Mouse (Mus musculus) neural tube, embryonic 13.5 days (tissue): Measurements from ENCODE around the gene Cabin1. TPM values are rescaled to one million over a fixed set of nuclear protein-coding genes. Genes with fewer than 3 reads are reported as not detected.
A peak's percentile ranks its signal among the peaks of the same experiment; 100 is the strongest.

Experiments
- ATAC-seq: fragments of 200-750 bp; cut with Nextera tagmentation; 2 replicates; pipeline ENCODE4 v1.8.0; 2017; ENCODE audit warnings: low read depth, mild to moderate bottlenecking, moderate TSS enrichment, moderate library complexity
- H3K27ac ChIP-seq: fragments of 300-500 bp; sonication (generic); replicated peaks from 2 replicates; pipeline ENCODE4 v1.5.1; 2015; ENCODE audit warnings: moderate library complexity, mild to moderate bottlenecking, inconsistent platforms
- H3K27me3 ChIP-seq: fragments of 300-500 bp; sonication (generic); 2 replicates; pipeline ENCODE4 v1.6.1; 2015; ENCODE audit warnings: mild to moderate bottlenecking, inconsistent platforms
- H3K36me3 ChIP-seq: fragments of 300-500 bp; sonication (generic); 2 replicates; pipeline ENCODE4 v1.6.1; 2015; ENCODE audit warnings: mild to moderate bottlenecking, inconsistent platforms
- H3K4me1 ChIP-seq: fragments of 300-500 bp; sonication (generic); replicated peaks from 2 replicates; pipeline ENCODE4 v1.6.1; 2015; ENCODE audit warnings: inconsistent platforms
- H3K4me2 ChIP-seq: fragments of 300-500 bp; sonication (generic); 2 replicates; pipeline ENCODE4 v1.6.1; 2015; ENCODE audit warnings: inconsistent platforms, mild to moderate bottlenecking, moderate library complexity
- H3K4me3 ChIP-seq: fragments of 300-500 bp; sonication (generic); 2 replicates; pipeline ENCODE4 v1.5.1; 2015; ENCODE audit warnings: mild to moderate bottlenecking, inconsistent platforms
- H3K9ac ChIP-seq: fragments of 300-500 bp; sonication (generic); 2 replicates; pipeline ENCODE4 v1.6.1; 2015; ENCODE audit warnings: moderate library complexity, mild to moderate bottlenecking, inconsistent platforms
- H3K9me3 ChIP-seq: fragments of 300-500 bp; sonication (generic); 2 replicates; pipeline ENCODE4 v1.6.1; 2016; ENCODE audit warnings: inconsistent platforms
- WGBS: fragments of 180-500 bp; shearing (Covaris S2); methylation state at CpG from one replicate; pipeline ENCODE4 v1.1.7; 2015; 5-methylcytosine and 5-hydroxymethylcytosine counted together
- polyA plus RNA-seq: library from polyadenylated mRNA; unstranded; fragments of >200 nt; fragmentation: Nextera tagmentation; extraction: Ambion mirVana; gene quantifications from 2 replicates; pipeline ENCODE4 v1.2.1, GENCODE M21; 2015

The Cabin1 gene
- polyA plus RNA-seq, 1 experiment from 2014 or later, result 31.9 TPM

DNA sequence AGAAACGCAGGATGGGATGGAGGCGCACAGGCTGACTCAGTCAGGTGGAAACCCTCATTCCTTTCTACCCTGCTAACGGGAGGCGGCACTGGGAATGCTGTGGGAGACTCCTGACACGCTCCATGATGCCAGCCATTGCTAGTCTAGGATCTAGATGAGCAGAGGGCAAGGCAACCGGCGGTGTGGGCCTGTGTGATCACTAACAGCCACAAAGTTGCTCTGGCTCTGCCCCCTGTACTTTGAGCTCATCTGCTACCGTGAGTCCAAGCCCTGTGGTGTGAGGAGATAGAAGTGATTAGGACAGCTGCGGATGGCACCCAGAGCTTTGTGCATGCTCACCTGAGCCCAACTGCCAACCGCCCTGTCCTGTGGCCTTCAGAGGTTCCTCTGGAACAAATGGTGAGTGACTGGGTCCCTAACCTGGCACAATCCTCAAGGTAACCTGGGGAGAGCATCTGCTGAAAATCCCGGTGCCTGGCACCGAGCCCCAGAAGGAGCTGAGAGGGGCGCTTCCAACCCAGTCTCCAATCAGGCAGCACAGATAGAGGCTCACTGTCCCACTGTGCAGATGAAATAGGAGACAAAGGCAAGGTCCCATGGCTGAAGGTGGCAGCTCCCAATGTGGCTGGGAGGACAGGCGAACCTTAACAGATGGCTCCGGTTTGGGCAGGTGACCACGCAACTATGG, 112.6 kb downstream of the Cabin1 start:
- no peak for ATAC-seq
- 96% methylated on average over 16 of the region's 16 CpGs for WGBS
- Histone ChIP-seq H3K36me3 (peaks cover 99% of the 10 kb centered on the region), H3K27me3 (no peaks in the 10 kb centered on the region), H3K27ac (no peak overlapping the region), H3K4me3 (no peak overlapping the region), H3K9me3 (no peaks in the 10 kb centered on the region), H3K4me1 (no peaks in the 10 kb centered on the region), H3K9ac (no peak overlapping the region), H3K4me2 (no peak overlapping the region)

DNA sequence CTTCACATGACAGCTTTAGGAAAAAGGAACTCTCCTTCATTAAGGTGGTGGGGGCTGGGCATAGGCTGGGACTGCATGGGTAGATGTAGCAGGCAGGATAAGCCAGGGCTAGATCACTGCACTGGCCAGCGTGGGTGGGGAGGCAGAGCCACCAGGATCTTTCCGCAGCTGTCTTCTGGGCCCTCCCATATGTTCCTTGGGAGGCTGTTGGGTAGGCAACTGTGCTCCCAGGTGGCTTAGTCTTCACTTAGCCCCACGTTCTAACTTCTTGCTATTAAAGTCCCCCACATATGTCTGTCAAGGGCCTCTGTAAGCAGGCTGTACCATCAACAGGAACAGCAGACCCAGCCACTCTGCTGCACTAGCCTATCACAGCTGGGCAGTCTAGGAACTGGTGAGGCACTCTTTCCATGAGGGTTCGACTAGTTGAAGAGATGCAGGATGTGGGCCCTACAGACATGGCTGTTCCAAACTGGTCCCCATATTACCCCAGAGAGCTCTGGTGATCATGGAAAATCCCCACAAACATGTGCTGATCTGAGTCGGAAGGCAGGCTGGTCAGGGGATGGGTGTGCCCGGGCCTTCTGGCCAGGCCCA, 113.7 kb downstream of the Cabin1 start:
- Histone ChIP-seq H3K4me2 (no peak overlapping the region), H3K27ac (no peak overlapping the region), H3K4me1 (no peaks in the 10 kb centered on the region), H3K9me3 (no peaks in the 10 kb centered on the region), H3K27me3 (no peaks in the 10 kb centered on the region), H3K9ac (no peak overlapping the region), H3K4me3 (no peak overlapping the region), H3K36me3 (peaks cover 99% of the 10 kb centered on the region)
- 91% methylated on average over 6 of the region's 6 CpGs for WGBS
- no peak for ATAC-seq

DNA sequence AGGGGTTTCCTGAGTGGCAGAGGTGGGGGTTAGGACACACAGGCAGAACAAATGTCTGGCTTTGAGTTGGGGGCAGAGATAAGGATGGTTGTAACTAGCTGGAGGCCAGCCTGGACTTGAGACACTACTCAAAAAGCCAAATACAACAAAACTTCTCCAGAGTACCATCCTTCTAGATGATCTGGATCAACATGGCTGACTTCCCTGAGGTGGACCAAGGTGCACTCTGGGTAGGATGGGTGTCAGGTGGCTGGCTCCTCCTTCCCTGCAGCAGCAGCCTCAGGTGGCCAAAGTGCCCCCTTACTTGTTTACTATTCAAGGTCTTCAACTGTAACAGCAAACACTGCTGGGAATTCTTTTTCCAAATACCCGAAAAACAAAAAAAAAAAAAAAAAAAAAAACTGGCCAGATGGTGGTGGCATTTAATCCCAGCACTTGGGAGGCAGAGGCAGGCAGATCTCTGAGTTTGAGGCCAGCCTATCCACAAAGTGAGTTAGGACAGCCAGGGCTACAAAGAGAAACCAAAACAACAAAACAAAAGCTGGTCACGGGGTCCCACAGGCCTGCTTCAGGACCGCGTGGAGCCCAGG, 114.6 kb downstream of the Cabin1 start:
- H3K9ac ChIP-seq, result no peak overlapping the region
- H3K4me2 ChIP-seq, result no peak overlapping the region
- H3K9me3 ChIP-seq, result no peaks in the 10 kb centered on the region
- peaks cover 1% of the 10 kb centered on the region; the same call in 1 of the 2 replicates for H3K4me1 ChIP-seq
- WGBS, result 89% methylated on average over 4 of the region's 4 CpGs
- peaks cover 95% of the 10 kb centered on the region for H3K36me3 ChIP-seq
- H3K27me3 ChIP-seq, result no peaks in the 10 kb centered on the region
- no peak for ATAC-seq
- H3K27ac ChIP-seq, result no peak overlapping the region
- H3K4me3 ChIP-seq, result no peak overlapping the region

DNA sequence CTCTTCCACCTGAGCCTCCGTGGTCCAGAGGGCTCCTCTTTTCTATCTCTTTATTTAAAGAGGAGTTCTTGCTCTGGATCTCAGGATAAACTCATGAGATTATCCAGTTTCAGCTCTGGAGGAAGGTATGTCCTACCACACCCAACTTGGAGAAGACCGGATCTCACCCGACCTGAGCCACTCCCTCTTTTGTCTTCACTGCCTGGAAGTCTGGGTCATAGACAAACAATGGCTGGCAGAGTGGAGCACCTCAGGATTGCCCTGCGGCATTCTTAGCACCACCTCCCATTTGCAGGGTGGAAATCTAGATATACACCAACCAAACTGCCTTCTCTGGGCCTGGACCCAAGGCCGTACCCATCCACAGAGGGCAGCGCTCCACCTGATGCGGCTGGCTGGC, 115.1 kb downstream of the Cabin1 start:
- Histone ChIP-seq H3K27me3 (no peaks in the 10 kb centered on the region), H3K4me2 (no peak overlapping the region), H3K27ac (no peak overlapping the region), H3K4me1 (peaks cover 6% of the 10 kb centered on the region), H3K9me3 (no peaks in the 10 kb centered on the region), H3K4me3 (no peak overlapping the region), H3K36me3 (peaks cover 90% of the 10 kb centered on the region), H3K9ac (no peak overlapping the region)
- no peak for ATAC-seq
- WGBS, result 93% methylated on average over 7 of the region's 7 CpGs

DNA sequence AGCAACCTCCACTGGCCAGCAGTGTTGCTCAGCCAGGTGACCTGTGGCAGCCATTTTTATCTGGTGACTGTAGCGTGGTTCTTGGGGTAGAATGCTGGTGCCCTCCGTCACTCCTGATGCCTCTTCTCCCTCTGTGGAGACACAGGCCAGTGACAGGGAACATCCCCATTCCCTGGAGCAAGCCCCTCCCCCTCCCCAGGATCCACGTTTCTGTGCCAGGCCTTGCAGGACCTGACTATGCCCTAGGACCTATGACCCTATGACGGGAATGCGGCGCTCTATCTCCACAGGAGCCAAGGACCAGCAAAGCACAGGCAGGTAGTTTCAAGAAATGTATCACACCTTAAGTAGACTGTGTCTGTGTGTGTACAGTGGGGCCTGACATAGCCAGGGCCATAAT, 116.0 kb downstream of the Cabin1 start:
- ATAC-seq, result no peak
- H3K27ac ChIP-seq, result no peak overlapping the region
- no peak overlapping the region for H3K4me2 ChIP-seq
- H3K4me3 ChIP-seq, result no peak overlapping the region
- H3K9ac ChIP-seq, result no peak overlapping the region
- peaks cover 15% of the 10 kb centered on the region for H3K4me1 ChIP-seq
- H3K9me3 ChIP-seq, result no peaks in the 10 kb centered on the region
- H3K27me3 ChIP-seq, result no peaks in the 10 kb centered on the region
- peaks cover 81% of the 10 kb centered on the region for H3K36me3 ChIP-seq
- 92% methylated on average over 6 of the region's 6 CpGs for WGBS

DNA sequence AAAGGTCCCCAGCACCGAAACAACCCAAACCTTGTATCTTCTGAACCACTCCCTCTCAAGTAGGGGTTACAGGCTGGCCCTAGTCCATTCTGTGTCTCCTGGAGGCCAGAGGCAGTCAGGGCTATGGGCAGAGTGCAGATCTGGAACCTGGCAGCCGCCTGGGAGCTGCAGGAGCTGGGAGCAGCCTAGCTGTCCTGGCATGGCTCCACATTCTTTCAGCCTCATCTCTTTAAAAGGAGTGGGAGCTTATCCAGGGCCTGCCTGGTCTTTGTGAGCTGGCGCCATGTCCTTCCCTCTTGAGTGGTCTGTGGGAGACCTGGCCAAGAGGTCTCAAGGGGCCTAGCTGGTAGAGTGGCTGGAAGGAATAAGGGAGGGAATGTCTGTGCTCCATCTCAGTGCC, 116.8 kb downstream of the Cabin1 start:
- 0 out of 2 replicates have a peak overlapping the region, but pooled peaks have one; percentile 24 for H3K27ac ChIP-seq
- H3K4me2 ChIP-seq, result no peak overlapping the region
- no peak for ATAC-seq
- 89% methylated on average over 3 of the region's 3 CpGs for WGBS
- H3K4me1 ChIP-seq, result peaks cover 22% of the 10 kb centered on the region
- no peaks in the 10 kb centered on the region for H3K27me3 ChIP-seq
- H3K9ac ChIP-seq, result no peak overlapping the region
- H3K9me3 ChIP-seq, result no peaks in the 10 kb centered on the region
- H3K36me3 ChIP-seq, result peaks cover 74% of the 10 kb centered on the region
- no peak overlapping the region for H3K4me3 ChIP-seq

DNA sequence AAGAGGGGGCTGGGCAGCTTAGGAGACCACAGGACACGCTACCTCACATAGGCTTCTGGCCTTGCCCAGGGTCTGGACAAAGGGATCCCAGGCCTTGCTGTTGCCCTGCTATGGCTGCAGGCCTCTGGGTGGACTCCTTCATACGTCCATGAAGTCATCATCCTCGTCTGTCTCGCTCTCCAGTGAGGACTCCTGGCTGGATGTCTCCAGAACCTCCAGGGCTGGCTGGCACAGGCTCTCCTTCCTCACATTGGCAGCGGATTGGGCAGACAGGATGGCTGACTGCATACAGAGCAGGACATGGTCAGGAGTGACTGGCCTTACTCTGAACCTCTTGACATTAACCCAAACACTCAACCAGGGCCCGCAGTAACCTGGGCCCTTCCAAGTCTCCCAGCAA, 117.7 kb downstream of the Cabin1 start:
- Histone ChIP-seq H3K9me3 (no peaks in the 10 kb centered on the region), H3K4me3 (no peak overlapping the region), H3K27ac (no peak overlapping the region), H3K9ac (no peak overlapping the region), H3K27me3 (no peaks in the 10 kb centered on the region), H3K4me2 (no peak overlapping the region), H3K4me1 (peaks cover 22% of the 10 kb centered on the region), H3K36me3 (peaks cover 64% of the 10 kb centered on the region)
- ATAC-seq, result no peak
- 85% methylated on average over 6 of the region's 6 CpGs for WGBS

DNA sequence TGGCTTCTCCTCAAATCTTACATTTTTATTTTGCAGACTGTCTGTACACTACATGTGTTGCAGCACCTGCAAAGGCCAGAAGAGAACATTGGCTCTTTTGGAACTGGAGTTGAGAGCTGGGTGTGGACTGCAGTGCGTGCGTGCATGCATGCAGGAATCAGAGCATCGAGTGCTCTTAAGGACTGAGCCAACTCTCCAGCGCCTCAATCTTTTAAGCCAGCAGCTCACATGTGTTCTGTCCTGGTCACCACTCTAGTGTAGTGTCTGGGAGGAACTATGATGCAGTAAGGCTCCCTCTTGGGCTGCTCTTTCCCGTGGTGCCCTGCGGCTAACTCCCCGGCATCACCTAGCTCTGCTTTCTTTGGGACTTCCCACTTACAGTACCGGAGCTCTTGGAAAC, 118.5 kb downstream of the Cabin1 start:
- Histone ChIP-seq H3K9me3 (no peaks in the 10 kb centered on the region), H3K4me1 (peaks cover 22% of the 10 kb centered on the region), H3K4me3 (no peak overlapping the region), H3K4me2 (no peak overlapping the region), H3K27me3 (no peaks in the 10 kb centered on the region), H3K36me3 (peaks cover 56% of the 10 kb centered on the region), H3K27ac (no peak overlapping the region), H3K9ac (no peak overlapping the region)
- WGBS, result 93% methylated on average over 8 of the region's 8 CpGs
- no peak for ATAC-seq

DNA sequence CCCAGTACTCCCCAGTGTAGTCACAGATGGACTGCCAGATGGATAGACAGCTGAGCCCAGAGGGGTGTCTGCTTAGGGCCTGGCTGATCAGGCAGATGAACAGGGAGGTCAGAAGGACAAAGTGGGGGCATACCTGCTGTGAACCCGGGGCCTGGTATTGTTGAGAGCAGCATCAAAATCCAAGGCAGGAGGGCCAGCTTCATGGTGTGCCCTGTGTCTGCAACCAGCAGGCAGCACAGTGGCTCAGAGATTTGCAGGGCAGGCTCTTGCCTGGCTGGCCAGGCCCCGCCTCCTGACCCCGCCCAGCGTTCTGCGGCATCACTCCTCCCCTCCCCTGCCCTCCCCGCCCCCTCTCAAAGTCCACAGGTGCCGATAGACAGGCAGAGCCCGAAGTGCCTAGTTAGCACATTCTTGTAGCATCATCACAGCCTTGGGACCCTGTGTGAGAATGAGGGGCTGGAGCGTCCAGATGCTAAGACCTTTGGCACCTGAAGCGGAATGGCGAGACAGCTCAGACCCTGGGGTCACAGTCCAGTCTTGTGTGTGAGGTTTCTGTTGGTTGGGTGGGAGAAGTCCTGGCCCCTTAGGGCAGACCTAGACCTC, 120.3 kb downstream of the Cabin1 start, which contains the start of gene Susd2:
Gene Susd2 (minus strand): TSS at position 268 of the 603 bp plus-strand sequence.
- Histone ChIP-seq H3K4me3 (no peak within 1 kb of the TSS), H3K4me2 (peak within 1 kb of the TSS; percentile 39), H3K4me1 (peaks cover 22% of the 10 kb centered on the region), H3K9ac (peak within 1 kb of the TSS; percentile 53), H3K27ac (peak within 1 kb of the TSS; percentile 24; the same call in 1 of the 2 replicates), H3K36me3 (peaks cover 39% of the 10 kb centered on the region), H3K9me3 (no peaks in the 10 kb centered on the region), H3K27me3 (no peaks in the 10 kb centered on the region)
- peak; percentile 57 for ATAC-seq
- WGBS, result 9% methylated on average over 11 of the region's 11 CpGs

DNA sequence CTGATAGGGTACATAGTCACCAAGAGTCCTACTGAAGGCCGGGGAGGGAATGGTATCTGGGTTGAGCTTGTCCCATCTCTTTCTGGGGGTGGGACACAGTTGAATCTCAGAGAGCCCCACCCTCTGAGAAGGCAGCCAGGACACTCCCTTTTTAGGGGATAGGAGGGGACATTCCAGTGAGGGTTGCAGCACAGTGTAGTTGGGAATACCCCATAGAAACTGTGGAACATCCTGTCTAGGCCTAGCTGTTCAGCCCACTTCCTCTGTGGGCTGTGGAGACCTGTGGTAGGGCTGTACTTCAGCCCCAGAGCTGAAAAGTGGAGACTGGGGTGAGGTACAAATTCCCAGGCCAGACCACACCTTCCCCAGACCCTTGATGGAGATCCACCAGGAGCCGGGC, 121.2 kb downstream of the Cabin1 start:
- ATAC-seq, result no peak
- H3K27ac ChIP-seq, result no peak overlapping the region

DNA sequence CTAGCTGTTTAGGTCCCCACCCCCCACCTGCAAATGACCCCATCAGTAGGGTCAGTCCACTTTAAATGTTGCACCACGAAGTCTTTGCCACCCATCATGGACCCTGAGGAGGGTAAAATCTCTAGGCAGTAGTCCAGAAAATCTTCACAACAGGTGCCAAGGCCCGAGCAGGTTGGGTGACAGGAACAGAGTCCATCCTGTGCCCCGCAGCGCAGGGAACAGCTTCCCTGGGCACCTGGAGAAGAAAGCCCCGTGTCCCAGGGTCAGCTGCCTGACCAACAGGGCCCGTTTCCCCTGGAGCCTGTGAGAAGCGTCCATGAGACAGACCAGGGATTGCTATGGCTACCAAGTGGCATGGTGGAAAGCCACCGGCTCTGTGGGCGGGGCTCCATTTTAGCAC, 121.7 kb downstream of the Cabin1 start:
- Histone ChIP-seq H3K9ac (no peak overlapping the region), H3K9me3 (no peaks in the 10 kb centered on the region), H3K27me3 (no peaks in the 10 kb centered on the region), H3K4me1 (peaks cover 22% of the 10 kb centered on the region), H3K4me2 (no peak overlapping the region), H3K36me3 (peaks cover 25% of the 10 kb centered on the region), H3K27ac (no peak overlapping the region), H3K4me3 (no peak overlapping the region)
- WGBS, result 77% methylated on average over 9 of the region's 9 CpGs
- no peak for ATAC-seq

More for the DNA sequence above, 121.2 kb downstream of the Cabin1 start:
- Histone ChIP-seq H3K36me3 (peaks cover 30% of the 10 kb centered on the region), H3K4me2 (peak overlapping the region; percentile 39), H3K4me1 (peaks cover 22% of the 10 kb centered on the region), H3K27me3 (no peaks in the 10 kb centered on the region), H3K9me3 (no peaks in the 10 kb centered on the region), H3K9ac (no peak overlapping the region), H3K4me3 (no peak overlapping the region)
- 84% methylated on average over 2 of the region's 2 CpGs for WGBS

DNA sequence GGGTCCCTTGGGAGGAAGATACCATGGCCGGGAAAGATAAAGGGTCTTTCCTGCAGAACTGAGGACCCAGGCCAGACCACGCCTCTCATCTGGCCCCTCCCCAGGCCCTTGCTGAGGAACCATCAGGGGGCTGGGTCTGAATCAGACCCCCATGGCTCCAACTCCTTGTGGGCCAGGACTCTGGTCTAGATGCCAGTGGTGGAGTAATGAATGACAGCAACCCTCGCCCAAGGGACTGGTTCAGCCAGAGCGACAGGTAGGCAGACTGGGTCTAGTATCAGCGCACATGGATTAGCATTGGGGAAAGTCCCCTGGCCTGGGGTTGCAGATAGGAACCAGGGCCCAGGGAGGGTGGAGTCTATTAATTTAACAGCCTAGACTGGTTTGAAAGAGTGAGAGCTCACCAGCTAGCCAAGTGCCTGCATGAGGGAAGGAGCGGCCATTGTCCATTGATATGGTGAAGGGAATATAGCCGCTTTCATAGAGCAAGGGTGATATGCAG, 122.4 kb downstream of the Cabin1 start:
- WGBS, result 91% methylated on average over 7 of the region's 7 CpGs
- Histone ChIP-seq H3K9me3 (no peaks in the 10 kb centered on the region), H3K4me2 (no peak overlapping the region), H3K4me3 (no peak overlapping the region), H3K27ac (no peak overlapping the region), H3K36me3 (peaks cover 19% of the 10 kb centered on the region), H3K9ac (no peak overlapping the region), H3K27me3 (no peaks in the 10 kb centered on the region), H3K4me1 (peaks cover 22% of the 10 kb centered on the region)
- ATAC-seq, result no peak
